Mouse (Mus musculus) heart, embryonic 13.5 days (tissue): ENCODE results near the gene Srsf3. TPM values are rescaled to one million over a fixed set of nuclear protein-coding genes. Genes with fewer than 3 reads are reported as not detected.

ENCODE experiments used
- ATAC-seq: fragments of 200-750 bp; cut with Nextera tagmentation; 2 replicates; pipeline ENCODE4 v1.8.0; 2017; ENCODE audit warnings: moderate TSS enrichment; ENCODE audit not compliant: insufficient number of reproducible peaks, low FRiP score, low TSS enrichment; ENCODE audit errors: extremely low read depth
- H3K27ac ChIP-seq: fragments of 300-500 bp; sonication (generic); replicated peaks from 2 replicates; pipeline ENCODE4 v1.5.1; 2015; ENCODE audit warnings: moderate library complexity, mild to moderate bottlenecking, inconsistent platforms
- H3K27me3 ChIP-seq: fragments of 300-500 bp; sonication (generic); replicated peaks from 2 replicates; pipeline ENCODE4 v1.6.1; 2015; ENCODE audit warnings: mild to moderate bottlenecking, inconsistent platforms
- H3K36me3 ChIP-seq: fragments of 300-500 bp; sonication (generic); 2 replicates; pipeline ENCODE4 v1.6.1; 2015; ENCODE audit warnings: mild to moderate bottlenecking, inconsistent platforms
- H3K4me1 ChIP-seq: fragments of 300-500 bp; sonication (generic); 2 replicates; pipeline ENCODE4 v1.6.1; 2015; ENCODE audit warnings: inconsistent platforms
- H3K4me2 ChIP-seq: fragments of 300-500 bp; sonication (generic); 2 replicates; pipeline ENCODE4 v1.6.1; 2015; ENCODE audit warnings: inconsistent platforms, mild to moderate bottlenecking, moderate library complexity
- H3K4me3 ChIP-seq: fragments of 300-500 bp; sonication (generic); 2 replicates; pipeline ENCODE4 v1.5.1; 2015; ENCODE audit warnings: moderate library complexity, mild to moderate bottlenecking, inconsistent platforms
- H3K9ac ChIP-seq: fragments of 300-500 bp; sonication (generic); 2 replicates; pipeline ENCODE4 v1.6.1; 2015; ENCODE audit warnings: inconsistent platforms, mild to moderate bottlenecking, moderate library complexity
- H3K9me3 ChIP-seq: fragments of 300-500 bp; sonication (generic); 2 replicates; pipeline ENCODE4 v1.6.1; 2016; ENCODE audit warnings: inconsistent platforms
- WGBS: fragments of 180-500 bp; shearing (Covaris S2); methylation state at CpG from one replicate; pipeline ENCODE4 v1.1.7; 2015; ENCODE audit warnings: mixed read lengths; 5-methylcytosine and 5-hydroxymethylcytosine counted together
- polyA plus RNA-seq: library from polyadenylated mRNA; unstranded; fragments of >200 nt; fragmentation: Nextera tagmentation; extraction: Ambion mirVana; gene quantifications from 2 replicates; pipeline ENCODE4 v1.2.1, GENCODE M21; 2015

Srsf3 gene
- polyA plus RNA-seq, 1 experiment from 2014 or later = 321 TPM

- Histone ChIP-seq H3K4me1 (peaks cover 62% of the 10 kb centered on the region), H3K4me3 (no peak overlapping the region), H3K9me3 (no peaks in the 10 kb centered on the region), H3K27me3 (no peaks in the 10 kb centered on the region), H3K27ac (0 out of 2 replicates have a peak overlapping the region, but pooled peaks have one; percentile 8), H3K36me3 (no peaks in the 10 kb centered on the region), H3K4me2 (peak overlapping the region; percentile 38), H3K9ac (peak overlapping the region; percentile 53)
- no peak for ATAC-seq
- 21% methylated on average over 8 of the region's 8 CpGs for WGBS
Observed at GRCm38 (mm10) chr17:29056699-29057151, 24.3 kb downstream of the Srsf3 start.

DNA sequence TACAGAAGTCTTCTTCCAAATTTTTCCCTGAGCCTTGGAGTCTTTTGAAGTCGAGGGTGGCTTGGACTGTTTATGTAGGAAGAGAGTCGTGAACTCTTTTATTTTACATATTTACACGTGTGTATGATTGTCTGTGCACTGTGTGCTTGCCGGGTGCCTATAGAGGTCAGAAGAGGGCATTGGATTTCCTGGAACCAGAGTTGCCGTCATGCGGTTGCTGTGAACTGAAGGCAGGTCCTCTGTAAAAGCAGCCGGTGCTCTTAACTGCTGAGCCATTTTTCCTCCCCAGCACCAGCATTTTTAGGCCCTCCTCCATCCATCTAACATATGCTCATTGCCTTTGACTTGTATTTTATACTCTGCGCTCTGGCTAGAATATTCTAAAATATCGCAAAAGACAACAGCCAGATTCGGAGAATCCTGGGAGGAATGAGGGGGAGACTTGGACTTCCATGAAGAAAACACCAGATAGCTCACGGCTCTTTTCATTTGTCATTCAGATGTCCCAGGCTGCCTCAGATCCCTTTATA is 25.0 kb downstream of the Srsf3 start:
- no peaks in the 10 kb centered on the region for H3K9me3 ChIP-seq
- no peak overlapping the region for H3K9ac ChIP-seq
- 77% methylated on average over 11 of the region's 11 CpGs for WGBS
- no peak for ATAC-seq
- H3K4me2 ChIP-seq = no peak overlapping the region
- no peaks in the 10 kb centered on the region for H3K27me3 ChIP-seq
- H3K4me1 ChIP-seq = peaks cover 69% of the 10 kb centered on the region
- no peak overlapping the region for H3K4me3 ChIP-seq
- no peak overlapping the region for H3K27ac ChIP-seq
- no peaks in the 10 kb centered on the region for H3K36me3 ChIP-seq

GRCm38 (mm10) chr17:29057961-29058360 is 25.5 kb downstream of the Srsf3 start:
- Histone ChIP-seq H3K9ac (0 out of 2 replicates have a peak overlapping the region, but pooled peaks have one; percentile 19), H3K4me1 (peaks cover 75% of the 10 kb centered on the region), H3K4me2 (no peak overlapping the region), H3K27ac (peak overlapping the region; percentile 36; the same call in 1 of the 2 replicates), H3K9me3 (no peaks in the 10 kb centered on the region), H3K36me3 (no peaks in the 10 kb centered on the region), H3K27me3 (no peaks in the 10 kb centered on the region), H3K4me3 (no peak overlapping the region)
- ATAC-seq = no peak
- WGBS = 54% methylated on average over 10 of the region's 10 CpGs

- H3K9ac ChIP-seq = peak overlapping the region; percentile 19; the same call in 1 of the 2 replicates
- no peak overlapping the region for H3K4me3 ChIP-seq
- H3K36me3 ChIP-seq = no peaks in the 10 kb centered on the region
- H3K9me3 ChIP-seq = no peaks in the 10 kb centered on the region
- peak overlapping the region; percentile 36; the same call in 1 of the 2 replicates for H3K27ac ChIP-seq
- no peak for ATAC-seq
- H3K4me1 ChIP-seq = peaks cover 78% of the 10 kb centered on the region
- no peaks in the 10 kb centered on the region for H3K27me3 ChIP-seq
- H3K4me2 ChIP-seq = no peak overlapping the region
- WGBS = 57% methylated on average over 8 of the region's 8 CpGs
Observed at GRCm38 (mm10) chr17:29058487-29058886, 26.1 kb downstream of the Srsf3 start.

DNA sequence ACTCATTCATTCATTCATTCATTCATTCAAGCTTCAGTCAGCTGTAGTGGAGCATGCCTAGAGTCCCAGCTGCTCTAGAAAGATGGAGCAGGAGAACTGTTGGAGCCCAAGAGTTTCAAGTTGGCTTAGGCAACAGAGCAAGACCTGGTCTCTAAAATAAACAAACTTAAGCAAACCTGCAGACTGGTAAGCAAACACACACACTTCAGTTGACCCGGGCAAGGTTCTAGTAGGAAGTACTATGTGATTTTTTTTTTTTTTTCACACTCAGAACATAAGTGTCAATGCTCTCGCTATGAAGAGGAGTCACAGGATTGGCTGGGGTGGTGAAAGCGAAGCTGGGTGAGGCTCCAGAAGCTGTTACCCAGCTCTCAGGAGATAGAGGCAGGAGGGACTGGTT is 27.2 kb downstream of the Srsf3 start:
- peaks cover 74% of the 10 kb centered on the region for H3K4me1 ChIP-seq

GRCm38 (mm10) chr17:29060946-29061345 is 28.5 kb downstream of the Srsf3 start:
- H3K36me3 ChIP-seq = no peaks in the 10 kb centered on the region
- no peak overlapping the region for H3K9ac ChIP-seq
- no peak for ATAC-seq
- H3K4me2 ChIP-seq = no peak overlapping the region
- WGBS = 80% methylated on average over 9 of the region's 9 CpGs
- H3K27ac ChIP-seq = no peak overlapping the region
- no peak overlapping the region for H3K4me3 ChIP-seq
- H3K9me3 ChIP-seq = no peaks in the 10 kb centered on the region
- H3K4me1 ChIP-seq = peaks cover 68% of the 10 kb centered on the region
- H3K27me3 ChIP-seq = no peaks in the 10 kb centered on the region

More for the DNA sequence above, 27.2 kb downstream of the Srsf3 start:
- H3K9ac ChIP-seq = no peak overlapping the region
- ATAC-seq = no peak
- no peak overlapping the region for H3K27ac ChIP-seq
- no peaks in the 10 kb centered on the region for H3K9me3 ChIP-seq
- H3K4me2 ChIP-seq = no peak overlapping the region
- H3K27me3 ChIP-seq = no peaks in the 10 kb centered on the region
- no peaks in the 10 kb centered on the region for H3K36me3 ChIP-seq
- H3K4me3 ChIP-seq = no peak overlapping the region
- WGBS = 72% methylated on average over 3 of the region's 3 CpGs

DNA sequence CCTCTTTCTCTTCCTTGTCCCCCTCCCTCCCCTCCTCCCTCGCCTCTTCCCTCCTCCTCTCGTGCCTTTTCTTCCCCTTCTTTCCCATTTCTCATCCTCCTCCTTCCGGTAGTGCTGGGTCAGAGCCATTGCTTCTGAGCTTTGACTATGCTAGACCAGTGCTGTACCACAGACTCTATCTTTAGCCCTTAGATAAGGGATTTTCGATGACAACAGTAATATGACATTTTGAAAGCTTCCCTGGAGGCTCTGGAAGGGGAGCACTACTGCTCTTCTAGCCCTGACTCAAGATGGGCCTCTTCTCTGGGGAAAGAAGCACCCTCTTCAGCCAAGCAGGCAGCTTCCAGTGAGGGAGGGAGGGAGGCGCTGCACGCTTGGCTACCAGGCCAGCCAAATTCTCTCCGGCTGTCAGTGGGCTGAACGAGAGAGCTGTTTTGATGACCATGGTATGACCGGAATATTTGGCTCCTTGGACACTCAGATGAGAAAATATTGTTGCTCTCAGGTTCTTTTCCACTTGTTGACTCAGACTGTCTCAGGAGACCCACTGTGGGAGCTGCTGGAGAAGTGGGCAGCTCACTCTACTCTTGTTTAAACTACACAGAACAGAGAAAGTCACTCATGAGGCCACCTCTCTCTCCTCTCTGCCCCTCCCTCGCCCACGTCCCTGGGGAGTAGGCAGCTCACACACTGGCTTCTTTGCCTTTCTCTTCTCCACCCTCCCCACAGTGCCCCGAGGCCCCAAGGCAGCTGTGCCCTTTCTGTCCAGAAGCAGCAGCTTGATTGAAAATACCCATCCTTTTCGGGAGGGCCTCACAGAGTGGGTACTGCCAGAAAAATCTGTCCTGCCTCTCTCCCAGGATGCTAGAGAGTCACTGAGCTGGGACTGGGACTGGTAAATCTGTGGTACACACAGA is 29.9 kb downstream of the Srsf3 start:
- WGBS = 35% methylated on average over 13 of the region's 13 CpGs
- Histone ChIP-seq H3K4me3 (no peak overlapping the region), H3K4me2 (peak overlapping the region; percentile 27), H3K4me1 (peaks cover 54% of the 10 kb centered on the region), H3K27me3 (no peaks in the 10 kb centered on the region), H3K9me3 (no peaks in the 10 kb centered on the region), H3K36me3 (no peaks in the 10 kb centered on the region), H3K27ac (peak overlapping the region; percentile 63), H3K9ac (peak overlapping the region; percentile 66)
- ATAC-seq = no peak

DNA sequence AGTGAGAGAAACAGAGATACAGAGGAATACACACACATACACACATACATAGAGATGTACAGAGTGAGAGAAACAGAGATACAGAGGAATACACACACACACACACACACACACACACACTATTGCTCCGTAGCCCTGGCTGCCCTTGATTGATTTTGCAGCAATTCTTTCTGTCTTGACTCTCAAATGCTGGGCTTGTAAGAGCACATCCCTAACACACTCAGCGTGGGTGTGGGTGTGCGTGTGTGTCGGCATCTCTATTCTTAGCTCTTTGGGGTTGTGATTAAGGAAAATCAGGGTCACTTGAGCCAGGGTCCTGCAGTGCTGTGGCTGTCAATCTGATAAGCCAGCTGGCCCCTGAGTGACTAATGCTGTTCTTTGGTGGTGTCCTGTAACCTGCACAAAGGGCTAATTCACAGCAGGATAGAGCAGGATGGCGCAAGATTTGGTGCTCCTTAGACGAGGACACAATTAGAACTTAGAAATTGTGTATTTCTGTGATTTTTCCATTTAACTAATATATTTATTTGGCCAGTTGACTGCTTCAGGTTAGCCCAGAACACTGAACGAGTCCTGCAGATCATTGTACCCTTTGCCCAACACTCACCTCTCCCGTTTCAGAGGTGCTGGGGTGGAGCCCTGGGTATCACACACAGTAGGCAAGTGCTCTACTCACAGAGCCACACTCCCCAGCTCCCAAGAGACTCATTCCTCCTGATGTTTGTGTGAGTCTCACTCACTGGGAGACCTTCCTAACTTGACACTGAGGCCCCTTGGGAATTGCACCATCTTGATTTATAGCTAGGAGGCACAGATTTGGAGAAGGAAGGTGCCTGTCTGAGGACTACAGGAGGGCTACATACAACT is 30.9 kb downstream of the Srsf3 start:
- H3K9ac ChIP-seq = peak overlapping the region; percentile 66
- H3K27me3 ChIP-seq = no peaks in the 10 kb centered on the region
- H3K36me3 ChIP-seq = no peaks in the 10 kb centered on the region
- 41% methylated on average over 8 of the region's 8 CpGs for WGBS
- H3K27ac ChIP-seq = peak overlapping the region; percentile 63; the same call in 1 of the 2 replicates
- H3K4me3 ChIP-seq = no peak overlapping the region
- no peak overlapping the region for H3K4me2 ChIP-seq
- ATAC-seq = no peak
- H3K4me1 ChIP-seq = peaks cover 45% of the 10 kb centered on the region
- no peaks in the 10 kb centered on the region for H3K9me3 ChIP-seq

DNA sequence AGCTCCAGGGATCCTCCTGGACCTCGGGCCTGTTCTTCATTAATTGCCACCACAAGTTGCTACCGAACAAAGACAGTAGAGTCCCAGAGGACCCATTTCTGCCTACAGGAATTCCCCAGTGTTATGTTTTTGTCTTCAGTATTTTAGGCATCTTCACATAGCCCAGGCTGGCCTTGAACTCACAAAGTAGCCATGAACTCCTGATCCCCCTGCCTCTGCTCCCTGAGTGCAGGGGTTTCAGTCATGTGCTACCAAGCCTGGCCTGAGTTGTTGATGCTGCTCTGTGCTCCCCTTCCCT is 31.5 kb downstream of the Srsf3 start:
- Histone ChIP-seq H3K9me3 (no peaks in the 10 kb centered on the region), H3K4me2 (no peak overlapping the region), H3K27ac (no peak overlapping the region), H3K36me3 (no peaks in the 10 kb centered on the region), H3K4me1 (peaks cover 44% of the 10 kb centered on the region), H3K27me3 (no peaks in the 10 kb centered on the region), H3K4me3 (no peak overlapping the region), H3K9ac (peak overlapping the region; percentile 66; the same call in 1 of the 2 replicates)
- WGBS = 71% methylated on average over 2 of the region's 2 CpGs
- no peak for ATAC-seq

GRCm38 (mm10) chr17:29065245-29065940 is 33.0 kb downstream of the Srsf3 start:
- WGBS = 75% methylated on average over 21 of the region's 21 CpGs
- no peak overlapping the region for H3K4me3 ChIP-seq
- no peaks in the 10 kb centered on the region for H3K27me3 ChIP-seq

More at GRCm38 (mm10) chr17:29065245-29065940, 33.0 kb downstream of the Srsf3 start:
- no peak overlapping the region for H3K9ac ChIP-seq
- no peak overlapping the region for H3K27ac ChIP-seq
- no peak overlapping the region for H3K4me2 ChIP-seq
- no peak for ATAC-seq
- no peaks in the 10 kb centered on the region for H3K36me3 ChIP-seq
- H3K9me3 ChIP-seq = no peaks in the 10 kb centered on the region
- peaks cover 52% of the 10 kb centered on the region for H3K4me1 ChIP-seq
